Mouse (Mus musculus) adrenal gland, postnatal 25 days (tissue): ENCODE measurements around the gene Sf3a2. TPM values are rescaled to one million over a fixed set of nuclear protein-coding genes. Genes with fewer than 3 reads are reported as not detected.
A peak's percentile ranks its signal among the peaks of the same experiment; 100 is the strongest.

Experiments
- DNase-seq: peaks from one replicate; pipeline ENCODE4 v3.0.0; 2021; ENCODE audit warnings: mixed read lengths
- long read RNA-seq: library from polyadenylated mRNA; stranded (forward); transcript quantifications from one replicate; pipeline ENCODE4 v2.0.0, GENCODE M21; 2021
- total RNA-seq: library from RNA; stranded (reverse); gene quantifications from 2 replicates; pipeline ENCODE4 v1.2.3, GENCODE M21; 2021

Gene Sf3a2
- 56.7 and 60.1 TPM in 2 replicates for total RNA-seq
- long read RNA-seq, transcript Sf3a2-203 (9 exons, 2,213 nt): major isoform, 5 of 10 reads
- long read RNA-seq, partial matches to known transcripts: 1 of 10 reads
- long read RNA-seq, other reads (novel, unspliced or antisense): 4 of 10 reads

- peak; percentile 96 for DNase-seq
Measured at GRCm38 (mm10) chr10:80798150-80799006, at the start of gene Sf3a2, which contains the start of gene Plekhj1. Gene Sf3a2, plus strand, starts transcription at chr10:80798198. Gene Plekhj1, minus strand, starts transcription at chr10:80798626.

DNA sequence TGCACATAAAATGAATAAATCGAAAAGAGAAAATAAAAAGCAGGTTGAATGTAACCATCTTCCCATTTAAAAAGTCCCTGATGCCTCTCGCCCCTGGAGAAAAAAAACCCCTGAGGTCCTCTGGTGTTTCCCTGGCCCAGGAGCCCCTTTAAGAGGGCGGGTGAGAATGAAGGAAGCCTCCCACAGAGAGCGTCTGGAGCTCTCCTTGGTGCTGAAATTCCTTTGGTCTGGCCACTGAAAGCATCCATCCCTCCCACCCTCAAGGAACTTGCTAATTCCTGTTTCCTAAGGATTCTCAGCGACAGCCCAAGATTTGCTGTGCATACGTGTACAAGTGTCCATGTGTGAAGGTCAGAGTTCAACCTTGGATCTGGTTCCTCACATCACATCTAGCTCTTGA lies 49.4 kb upstream of the Sf3a2 start:
- peak; percentile 52 for DNase-seq

- peak; percentile 55 for DNase-seq
Measured at GRCm38 (mm10) chr10:80751188-80751832, 46.7 kb upstream of the Sf3a2 start.

GRCm38 (mm10) chr10:80752079-80752625 lies 45.8 kb upstream of the Sf3a2 start:
- peak; percentile 82 for DNase-seq

GRCm38 (mm10) chr10:80754594-80755290 lies 43.3 kb upstream of the Sf3a2 start, which contains the start of gene Dot1l:
Gene Dot1l, plus strand, starts transcription at chr10:80755206.
- DNase-seq: peak; percentile 99

GRCm38 (mm10) chr10:80755291-80756015 lies 42.5 kb upstream of the Sf3a2 start:
- DNase-seq: no peak

- no peak for DNase-seq
Measured at GRCm38 (mm10) chr10:80756099-80756498, 41.9 kb upstream of the Sf3a2 start.

- DNase-seq: no peak
Measured at GRCm38 (mm10) chr10:80756509-80756908, 41.5 kb upstream of the Sf3a2 start.

DNA sequence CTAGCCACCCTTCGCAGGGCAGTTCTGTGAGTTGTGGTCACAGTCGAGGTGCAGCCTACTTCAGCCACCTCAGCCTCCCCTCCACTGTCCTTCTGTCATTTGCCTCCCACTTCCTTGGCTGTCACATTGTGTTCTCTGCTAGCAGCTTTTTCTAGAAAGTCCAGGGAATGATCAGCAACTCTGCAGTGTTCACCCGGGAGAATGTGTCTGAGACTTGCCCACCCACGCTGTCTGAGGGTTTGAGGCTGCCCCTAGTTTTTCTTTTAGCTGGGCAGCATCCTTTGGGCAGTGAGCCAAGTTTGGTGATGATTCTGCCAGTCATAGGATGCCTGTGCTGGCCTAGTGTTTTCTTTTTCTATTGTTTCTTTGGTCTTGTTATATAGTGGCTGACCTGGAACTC lies 41.0 kb upstream of the Sf3a2 start:
- no peak for DNase-seq

DNA sequence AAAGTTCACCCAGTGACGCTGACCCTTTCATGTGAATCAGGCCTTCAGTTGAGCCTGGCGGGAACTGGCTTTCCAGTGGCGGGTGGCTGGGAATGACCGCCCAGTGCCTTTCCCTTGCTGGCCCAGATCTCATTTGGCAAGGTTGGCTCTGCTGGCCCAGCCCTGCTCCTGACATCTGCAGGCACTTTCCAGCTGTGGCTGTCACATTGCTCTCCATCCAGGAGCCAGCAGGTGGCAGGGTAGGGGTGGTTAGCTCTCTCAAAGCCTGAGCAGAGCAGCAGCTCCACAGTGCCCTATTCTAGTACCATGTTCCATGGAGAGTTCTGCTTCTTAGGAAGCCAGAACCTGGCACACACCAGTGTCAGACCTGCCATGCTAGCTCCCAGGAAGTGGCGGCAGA lies 40.3 kb upstream of the Sf3a2 start:
- peak; percentile 81 for DNase-seq

DNA sequence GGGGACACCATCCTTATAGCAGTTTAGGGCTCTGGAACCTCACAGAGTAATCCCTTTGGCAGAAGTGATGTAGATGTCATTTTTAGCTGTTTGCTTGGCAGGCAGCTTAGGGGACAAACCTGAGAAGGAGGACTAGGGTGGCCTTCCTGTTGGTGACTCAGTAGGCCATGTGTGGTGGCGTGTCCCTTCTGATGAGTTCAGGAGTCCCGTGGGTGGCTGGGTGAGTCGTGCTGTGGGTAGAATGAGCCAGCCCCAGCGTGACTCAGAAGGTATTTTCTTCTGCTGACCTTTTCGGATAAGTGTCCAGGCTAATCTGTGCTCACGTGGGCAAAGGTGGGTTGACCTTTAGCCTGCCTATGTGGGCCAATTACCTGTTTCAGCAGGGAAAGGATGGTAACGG lies 39.3 kb upstream of the Sf3a2 start:
- peak; percentile 63 for DNase-seq

DNA sequence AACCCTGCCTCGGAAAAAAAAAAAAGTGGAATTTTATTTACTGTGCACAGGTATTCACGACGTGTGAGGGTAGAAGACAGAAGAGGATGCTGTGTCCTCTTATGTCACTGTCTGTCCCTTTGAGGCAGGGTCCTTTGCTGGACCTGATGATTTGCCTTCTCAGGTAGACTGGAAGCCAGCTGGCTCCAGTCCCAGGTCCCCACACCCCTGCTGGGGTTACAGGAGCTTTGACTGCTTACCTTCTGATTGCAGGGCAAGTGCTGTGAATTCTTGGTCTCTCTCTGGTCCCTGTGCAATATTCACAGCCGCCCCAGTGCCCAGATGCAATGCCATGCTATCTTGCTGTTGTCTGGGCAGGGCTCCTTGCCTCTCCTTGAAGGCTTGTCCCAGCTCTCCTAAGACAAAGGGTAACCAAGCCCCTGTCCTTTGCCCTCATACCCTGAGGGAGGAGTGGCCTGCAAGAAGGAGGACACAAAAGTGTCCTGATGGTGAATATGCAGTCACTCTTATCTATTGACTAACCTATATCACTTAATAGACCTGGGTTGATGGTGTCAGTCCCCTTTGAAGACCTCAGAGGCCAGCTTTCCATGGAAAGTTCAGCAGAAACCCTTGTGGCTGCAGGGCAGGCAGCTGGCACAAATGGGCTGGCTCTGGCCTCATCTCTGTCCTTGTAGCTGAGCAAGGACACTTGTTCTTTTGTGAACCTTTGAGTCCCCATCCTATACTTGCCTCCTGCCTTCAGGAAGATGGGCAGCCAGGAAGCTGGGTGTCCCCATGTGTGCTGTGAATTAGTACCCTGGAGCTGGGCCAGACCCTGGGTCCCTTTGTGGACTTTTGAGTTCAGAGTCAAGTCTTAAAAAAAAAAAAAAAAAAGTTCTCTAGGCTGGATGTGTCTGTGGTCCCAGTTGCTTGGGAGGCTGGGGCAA lies 37.1 kb upstream of the Sf3a2 start:
- DNase-seq: peak; percentile 50

GRCm38 (mm10) chr10:80761821-80762220 lies 36.2 kb upstream of the Sf3a2 start:
- no peak for DNase-seq

DNA sequence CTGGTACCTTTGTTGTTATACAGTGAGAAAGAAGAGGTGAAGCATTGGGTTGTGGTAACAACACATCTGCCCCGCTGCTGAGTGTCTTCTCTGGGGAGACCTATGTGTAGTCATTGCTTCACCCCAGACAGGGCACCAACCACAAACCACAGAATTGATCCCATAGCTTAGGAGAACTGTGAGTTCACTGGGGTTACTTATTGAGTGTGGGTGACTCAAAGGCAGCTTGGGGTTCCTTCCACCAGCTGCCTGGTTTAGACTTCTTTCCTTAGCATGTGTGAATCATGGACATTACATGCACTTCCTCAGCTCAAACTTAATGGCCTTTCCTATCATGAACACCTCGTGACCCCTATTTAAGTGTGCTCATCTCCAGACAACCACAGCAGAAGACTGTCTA lies 34.5 kb upstream of the Sf3a2 start:
- no peak for DNase-seq

GRCm38 (mm10) chr10:80765746-80766145 lies 32.3 kb upstream of the Sf3a2 start:
- peak; percentile 42 for DNase-seq

DNA sequence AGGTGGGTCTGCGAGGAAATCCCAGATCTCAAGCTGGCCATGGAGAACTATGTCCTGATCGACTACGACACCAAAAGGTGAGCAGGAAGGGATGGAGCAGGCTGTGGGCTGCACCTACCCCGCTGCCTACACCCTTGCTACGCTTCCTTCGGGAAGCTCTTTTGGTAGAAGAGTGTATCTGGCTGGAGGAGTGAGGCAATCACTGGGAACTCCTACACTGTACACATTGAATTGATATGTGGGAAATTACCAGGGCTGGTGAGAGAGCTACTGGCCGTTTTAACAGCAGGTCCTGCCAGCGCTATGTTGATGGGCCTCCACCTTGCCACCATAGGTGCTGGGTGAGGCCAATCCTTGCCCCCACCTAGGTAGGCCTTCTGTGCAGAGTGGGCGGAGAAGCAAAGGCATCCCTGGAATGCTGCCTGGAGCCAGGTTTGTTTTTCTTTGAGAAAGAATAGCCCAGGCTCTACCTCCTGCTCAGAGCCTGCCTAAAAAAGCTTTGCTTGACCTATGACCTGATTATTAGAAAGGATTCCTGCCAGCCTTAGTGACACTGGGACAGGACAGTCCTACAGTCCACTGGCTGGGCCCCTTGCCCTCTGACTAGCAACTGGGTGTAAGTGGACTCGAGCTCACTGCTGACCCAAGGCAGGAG lies 31.7 kb upstream of the Sf3a2 start:
- no peak for DNase-seq

DNA sequence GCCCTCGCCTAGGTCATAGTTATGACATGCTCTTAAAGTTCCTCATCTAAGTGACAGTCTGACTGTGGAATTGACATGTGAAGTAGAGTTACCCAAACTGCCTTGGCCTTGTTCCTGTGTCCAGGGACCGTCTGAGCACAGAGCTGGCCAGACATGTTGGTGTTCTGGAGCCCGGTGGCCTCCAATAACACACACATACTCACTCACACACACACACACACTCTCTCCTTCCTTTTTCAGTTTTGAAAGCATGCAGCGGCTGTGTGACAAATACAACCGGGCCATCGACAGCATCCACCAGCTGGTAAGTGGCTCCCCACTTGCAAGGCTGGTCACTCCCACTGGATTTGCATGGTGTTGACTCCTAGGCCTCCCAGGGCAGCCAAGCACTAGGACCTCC lies 29.6 kb upstream of the Sf3a2 start:
- DNase-seq: no peak

DNA sequence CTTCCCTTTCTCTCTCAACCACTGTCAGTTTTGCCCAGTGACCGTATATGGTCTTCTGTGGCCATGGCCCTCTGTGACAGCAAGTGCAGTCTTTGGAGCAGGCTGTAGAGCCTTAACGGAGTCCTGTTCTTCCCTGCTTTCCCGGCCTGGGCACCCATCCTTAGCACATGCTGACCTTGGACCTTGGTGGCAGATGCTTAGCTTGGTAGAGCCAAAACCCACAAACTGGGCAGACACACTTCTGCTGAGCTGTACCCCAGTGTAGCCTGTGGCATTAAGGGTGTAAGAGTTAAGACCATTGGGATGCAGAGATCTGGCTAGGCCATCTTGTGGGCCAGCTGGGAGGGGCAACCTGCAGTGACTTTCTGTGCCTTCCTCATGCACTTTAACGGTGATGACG lies 24.2 kb upstream of the Sf3a2 start:
- DNase-seq: no peak

DNA sequence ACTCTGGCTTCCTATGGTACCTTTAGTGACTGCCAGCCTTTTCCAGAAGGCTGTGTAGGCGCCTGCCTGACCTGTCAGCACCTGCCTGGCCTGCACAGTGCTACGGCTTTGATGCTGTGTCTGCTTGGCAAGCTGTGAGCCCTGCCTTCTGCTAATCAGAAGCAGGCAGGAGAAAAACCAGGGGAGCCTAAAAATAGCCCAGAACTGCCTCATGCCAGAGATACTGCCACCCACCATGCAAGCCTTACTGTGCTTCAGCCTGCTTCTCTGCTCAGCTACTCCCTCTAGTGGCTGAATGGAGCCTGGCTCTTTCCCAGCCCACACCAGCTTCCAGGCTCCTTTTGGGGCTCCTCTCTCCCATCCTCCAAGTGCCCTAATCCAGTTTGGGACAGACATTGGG lies 23.4 kb upstream of the Sf3a2 start:
- DNase-seq: peak; percentile 79

GRCm38 (mm10) chr10:80774981-80775380 lies 23.0 kb upstream of the Sf3a2 start:
- DNase-seq: no peak
